Mouse (Mus musculus): ENCODE results near the gene Tmem169.

GRCm38 (mm10) chr1:72323248-72323647, 39.1 kb downstream of the Tmem169 start:
- TF ChIP-seq CTCF (IDR thresholded peaks at IDR 0.05; ENCODE audit: borderline replicate concordance, control insufficient read depth, extremely low read depth, insufficient read depth, low read length, poor library complexity) (no peak), POLR2A (IDR thresholded peaks at IDR 0.05; ENCODE audit: control insufficient read depth, extremely low read depth, insufficient read depth, low read length, poor library complexity) (no peak)
